Mouse (Mus musculus) heart, postnatal 25 days (tissue): ENCODE data around the gene Cd7. TPM values are rescaled to one million over a fixed set of nuclear protein-coding genes. Genes with fewer than 3 reads are reported as not detected.
"Not testable (repeated sequence)": the region's sequence is repeated elsewhere in the genome, so short reads cannot be mapped to it uniquely, and the experiment has no call there.

Experiments used
- DNase-seq: peaks from one replicate; pipeline ENCODE4 v3.0.0; 2022; ENCODE audit warnings: low spot score
- intact Hi-C: fragments of 180-260 bp; cut with DNase I; formaldehyde crosslinking; loops from one replicate; pipeline ENCODE4 v1.15.1; 2025
- total RNA-seq, 2 experiments: library from RNA; stranded (reverse); gene quantifications; 2 replicates each; pipeline ENCODE4 v1.2.3; 2021

The Cd7 gene
- total RNA-seq: under 1 TPM; 0.28 to 0.57 TPM

GRCm38 (mm10) chr11:121039302-121039701 lies at the start of gene Cd7:
Gene Cd7 (minus strand): TSS chr11:121039418.
- intact Hi-C loops: no loop called here
- DNase-seq: no peak

GRCm38 (mm10) chr11:121088997-121089396 lies 49.8 kb upstream of the Cd7 start:
- no peak for DNase-seq
- intact Hi-C loops: no loop called here

DNA sequence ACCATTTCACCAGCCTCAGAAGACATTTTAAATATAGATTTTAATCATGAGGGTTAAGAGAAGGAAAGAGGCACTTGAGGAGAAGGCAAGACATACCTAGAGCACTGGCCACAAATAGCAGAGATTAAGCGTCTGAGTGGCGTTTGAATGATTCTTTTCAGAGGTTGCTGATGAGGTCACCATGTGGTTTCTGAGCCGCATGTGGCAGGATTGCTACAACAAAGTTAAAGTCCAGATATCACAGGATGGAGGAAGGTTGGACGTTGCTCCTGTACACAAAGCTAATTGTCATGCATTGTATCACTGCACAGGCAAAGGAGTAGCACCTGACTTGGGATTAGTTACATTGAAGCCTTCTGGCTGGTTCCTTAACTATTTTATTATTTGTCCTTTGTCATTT lies 47.1 kb upstream of the Cd7 start:
- intact Hi-C loops: no loop called here
- DNase-seq: no peak

DNA sequence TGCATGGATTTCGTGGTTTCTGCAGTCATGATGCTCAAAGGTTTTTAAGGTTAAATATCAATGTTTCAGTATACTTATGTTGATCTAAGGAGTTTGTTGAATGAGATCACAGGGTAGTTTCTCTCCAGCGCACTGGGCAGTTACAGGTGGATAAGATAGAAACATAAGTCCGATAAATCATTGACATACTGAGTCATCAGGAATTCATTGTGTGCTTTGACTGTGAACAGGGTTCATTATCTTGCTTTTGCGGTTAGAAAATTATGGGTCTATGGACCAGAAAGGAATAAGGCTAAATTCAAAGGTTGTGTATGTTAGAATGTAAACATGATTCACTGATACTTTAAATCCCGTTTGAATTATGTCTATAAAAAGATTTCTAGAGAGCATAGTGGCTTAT lies 46.0 kb upstream of the Cd7 start:
- intact Hi-C loops: no loop called here
- no peak for DNase-seq

GRCm38 (mm10) chr11:121082857-121083500 lies 43.8 kb upstream of the Cd7 start:
- intact Hi-C loops: no loop called here
- DNase-seq: no peak

GRCm38 (mm10) chr11:121082250-121082649 lies 43.0 kb upstream of the Cd7 start:
- intact Hi-C loops: no loop called here
- DNase-seq: no peak

GRCm38 (mm10) chr11:121081120-121081519 lies 41.9 kb upstream of the Cd7 start, which contains the start of gene Sectm1a:
Gene Sectm1a (minus strand): TSS chr11:121081220.
- DNase-seq: no peak
- intact Hi-C loops: no loop called here

DNA sequence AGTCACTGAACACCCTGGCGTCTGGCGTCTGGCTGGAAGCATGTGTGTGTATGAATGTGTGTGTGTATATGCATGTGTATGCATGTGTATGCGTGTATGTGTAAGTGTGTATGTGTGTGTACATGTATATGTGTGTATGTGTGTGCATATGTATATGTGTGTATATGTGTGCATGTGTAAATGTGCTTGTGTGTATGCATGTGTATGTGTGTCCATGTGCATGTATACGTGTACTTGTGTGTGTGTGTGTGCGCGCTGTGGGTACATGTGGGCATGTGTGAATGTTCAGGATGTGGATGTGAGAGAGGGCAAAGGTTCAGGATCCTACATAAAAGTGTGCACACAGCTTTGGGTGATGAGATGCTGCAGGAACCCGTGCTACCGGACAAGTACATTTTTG lies 41.1 kb upstream of the Cd7 start:
- intact Hi-C loops: no loop called here

GRCm38 (mm10) chr11:121075655-121076054 lies 36.4 kb upstream of the Cd7 start:
- no peak for DNase-seq
- intact Hi-C loops: no loop called here

More for the DNA sequence above, 41.1 kb upstream of the Cd7 start:
- no peak for DNase-seq

GRCm38 (mm10) chr11:121069662-121070061 lies 30.4 kb upstream of the Cd7 start:
- DNase-seq, intact Hi-C loops: not testable (repeated sequence)

DNA sequence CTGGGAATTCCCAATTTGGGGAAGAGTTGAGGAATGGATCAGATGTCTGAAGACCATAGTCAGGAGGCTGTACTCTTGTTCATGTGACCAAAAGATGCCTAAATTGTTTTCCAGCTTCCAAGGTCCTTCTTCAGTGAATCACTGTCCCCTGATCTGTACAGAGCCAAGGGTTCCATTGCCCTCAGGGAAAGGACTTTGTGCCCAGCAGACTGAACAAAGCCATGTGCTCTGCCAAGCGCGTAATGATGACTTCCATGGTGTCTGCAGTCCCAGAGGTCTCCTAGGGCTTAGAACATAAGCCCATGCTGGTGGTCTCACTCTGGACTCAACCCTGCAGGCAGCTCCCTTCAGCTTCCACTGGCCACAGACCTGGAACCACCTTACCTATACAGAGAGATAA lies 28.7 kb upstream of the Cd7 start:
- intact Hi-C loops: no loop called here

DNA sequence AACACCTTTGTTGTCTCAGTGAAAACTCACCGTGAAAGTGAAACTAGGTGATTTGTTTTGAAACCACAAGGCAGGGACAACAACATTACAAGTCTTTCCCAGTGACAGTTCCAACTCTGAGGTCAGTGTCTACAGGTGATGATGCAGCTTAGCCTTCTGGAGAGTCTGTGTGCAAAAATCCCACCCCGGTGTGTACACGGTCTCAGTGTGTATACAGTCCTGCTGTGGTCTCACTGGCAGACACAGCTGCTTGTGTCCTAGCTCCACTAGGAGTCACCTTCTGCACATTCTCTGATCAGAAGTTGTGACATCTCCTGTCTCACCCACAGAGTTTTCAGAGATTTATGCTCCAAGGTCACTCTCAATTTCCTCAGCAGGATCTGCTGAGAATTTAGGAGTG lies 25.0 kb upstream of the Cd7 start:
- DNase-seq: no peak
- intact Hi-C loops: loop anchor here (5.0 kb wide), 2 partner anchors 58 to 138 kb away; partner anchors contain the start of genes Hexdc and Ogfod3

More for the DNA sequence above, 28.7 kb upstream of the Cd7 start:
- no peak for DNase-seq

DNA sequence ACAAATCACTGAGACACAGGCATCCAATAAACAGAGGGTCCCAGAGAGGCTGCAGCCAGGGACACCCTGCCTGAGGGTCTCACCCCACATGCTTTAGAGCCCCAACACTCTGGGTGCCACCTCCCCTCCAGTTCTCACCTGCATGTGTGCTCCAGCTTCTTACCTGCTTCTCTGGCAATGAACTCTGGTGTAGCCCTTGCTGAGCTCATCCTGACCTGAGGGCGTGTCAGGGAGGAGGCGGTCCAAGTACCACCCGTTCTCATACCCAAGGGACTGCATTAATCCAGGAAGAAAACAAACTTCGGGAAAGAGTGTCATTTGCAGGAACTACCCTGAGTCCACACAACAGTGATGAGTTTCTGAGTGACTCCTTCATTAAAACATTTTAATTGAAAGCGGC lies 24.2 kb upstream of the Cd7 start, which contains the start of gene Sectm1b:
Gene Sectm1b, minus strand, starts transcription at position 191 of the 400 bp plus-strand sequence.
- no peak for DNase-seq
- intact Hi-C loops: loop anchor here (5.0 kb wide), 2 partner anchors 59 to 139 kb away; partner anchors contain the start of genes Hexdc and Ogfod3

- DNase-seq: no peak
- intact Hi-C loops: loop anchor here (5.0 kb wide), 2 partner anchors 61 to 141 kb away; partner anchors contain the start of genes Hexdc and Ogfod3
Observed at GRCm38 (mm10) chr11:121061615-121062014, 22.4 kb upstream of the Cd7 start.

DNA sequence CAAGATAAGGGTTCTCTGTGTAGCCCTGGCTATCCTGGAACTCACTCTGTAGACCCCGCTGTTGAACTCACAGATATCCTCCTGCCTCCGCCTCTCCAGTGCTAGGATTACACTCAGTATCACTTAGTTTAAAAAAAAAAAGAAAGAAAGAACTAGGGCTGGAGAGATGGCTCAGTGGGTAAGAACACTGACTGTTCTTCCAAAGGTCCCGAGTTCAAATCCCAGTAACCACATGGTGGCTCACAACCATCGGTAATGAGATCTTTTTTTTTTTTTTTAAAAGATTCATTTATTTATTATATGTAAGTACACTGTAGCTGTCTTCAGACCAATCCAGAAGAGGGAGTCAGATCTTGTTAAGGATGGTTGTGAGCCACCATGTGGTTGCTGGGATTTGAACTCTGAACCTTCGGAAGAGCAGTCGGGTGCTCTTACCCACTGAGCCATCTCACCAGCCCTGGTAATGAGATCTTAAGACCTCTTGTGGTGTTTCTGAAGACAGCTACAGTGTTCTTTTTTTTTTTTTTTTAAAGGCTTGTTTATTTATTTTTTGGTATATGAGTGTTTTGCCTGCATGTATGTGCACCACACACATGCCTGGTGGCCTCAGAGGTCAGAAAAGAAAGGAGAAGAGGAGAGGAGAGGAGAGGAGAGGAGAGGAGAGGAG lies 21.3 kb upstream of the Cd7 start:
- DNase-seq: not testable (repeated sequence)
- intact Hi-C loops: loop anchor here (5.0 kb wide), 2 partner anchors 62 to 142 kb away; partner anchors contain the start of genes Hexdc and Ogfod3

DNA sequence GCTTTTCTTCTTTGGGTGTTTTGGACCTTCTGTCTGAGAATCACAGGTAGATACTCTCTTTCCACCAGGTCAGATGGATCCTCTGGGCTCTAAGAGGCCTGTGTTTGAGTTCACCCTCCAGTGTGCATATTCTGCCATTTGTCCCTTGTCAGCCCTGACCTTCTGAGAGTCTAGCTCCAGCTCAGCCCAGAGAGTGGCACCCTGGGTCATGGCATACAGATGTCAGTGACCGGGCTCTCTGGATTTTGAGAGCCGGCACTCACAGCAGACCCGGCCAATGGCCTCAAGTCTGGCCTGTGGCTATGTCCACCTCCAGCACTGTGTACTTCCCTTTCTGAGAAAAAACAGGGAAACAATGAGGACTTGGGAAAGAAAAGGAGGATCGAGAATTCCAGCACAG lies 20.3 kb upstream of the Cd7 start:
- DNase-seq: no peak
- intact Hi-C loops: no loop called here

- intact Hi-C loops: no loop called here
- no peak for DNase-seq
Observed at GRCm38 (mm10) chr11:121058956-121059355, 19.7 kb upstream of the Cd7 start.

DNA sequence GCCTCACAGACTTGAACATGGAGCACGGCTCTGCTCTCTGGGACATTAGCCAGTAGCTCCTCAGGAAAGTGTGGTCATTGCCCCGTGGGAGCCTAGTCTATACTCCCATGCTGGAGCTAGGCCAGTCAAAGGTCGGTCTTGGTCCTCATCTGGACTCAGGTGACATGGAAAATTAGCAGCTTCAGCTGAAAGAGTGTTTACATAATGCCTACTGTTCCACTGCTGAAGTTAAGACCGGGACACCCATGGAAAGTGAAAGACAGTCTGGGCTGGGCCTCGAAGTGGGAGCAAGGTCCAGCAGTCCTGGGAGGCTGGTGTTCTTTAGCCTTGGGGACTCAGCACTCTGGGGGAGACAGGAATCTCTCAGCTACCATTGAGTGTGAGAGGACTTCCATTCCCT lies 18.9 kb upstream of the Cd7 start:
- DNase-seq: no peak
- intact Hi-C loops: no loop called here

- intact Hi-C loops: no loop called here
- no peak for DNase-seq
Observed at GRCm38 (mm10) chr11:121056536-121057236, 17.5 kb upstream of the Cd7 start.

DNA sequence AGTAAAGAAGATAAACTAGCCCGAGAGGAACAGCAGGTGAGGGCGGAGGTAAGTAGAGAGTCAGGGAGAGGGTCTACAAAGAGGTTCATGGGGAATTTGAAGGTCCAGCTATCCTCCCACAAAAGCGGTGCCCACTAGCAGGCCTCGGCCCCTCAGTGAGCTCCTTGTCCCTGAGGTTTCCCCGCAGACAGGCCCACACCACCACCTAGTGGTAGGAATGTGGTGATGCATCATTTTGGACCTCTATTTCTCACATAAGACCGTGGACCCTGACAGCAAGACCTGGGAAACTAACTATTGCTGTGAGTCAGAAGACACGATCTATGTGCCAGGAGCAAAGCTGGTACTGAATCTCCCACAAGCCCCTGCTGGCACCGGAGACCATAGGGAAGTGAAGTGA lies 14.3 kb upstream of the Cd7 start:
- intact Hi-C loops: no loop called here
- DNase-seq: peak; percentile 42

- intact Hi-C loops: no loop called here
- no peak for DNase-seq
Observed at GRCm38 (mm10) chr11:121052387-121052786, 13.2 kb upstream of the Cd7 start.
